Mouse (Mus musculus): Measurements from ENCODE around the gene Slc25a41. TPM values are rescaled to one million over a fixed set of nuclear protein-coding genes. Genes with fewer than 3 reads are reported as not detected.
"Not testable (repeated sequence)": the region's sequence is repeated elsewhere in the genome, so short reads cannot be mapped to it uniquely, and the experiment has no call there.

Slc25a41 gene
- polyA plus RNA-seq, 1 experiment from 2014 or later = not detected

GRCm38 (mm10) chr17:57063031-57063430 is 21.6 kb upstream of the Slc25a41 start:
- WGBS = 9% methylated on average over 8 of the region's 8 CpGs
- ATAC-seq (ENCODE audit: low FRiP score) = no peak
- peaks cover 32% of the 10 kb centered on the region for H3K27me3 ChIP-seq (replicated peaks)

GRCm38 (mm10) chr17:57062548-57062947 is 21.1 kb upstream of the Slc25a41 start:
- Histone ChIP-seq H3K27me3 (replicated peaks) (peaks cover 32% of the 10 kb centered on the region), H3K4me2 (peak overlapping the region; percentile 64), H3K36me3 (no peaks in the 10 kb centered on the region), H3K4me3 (replicated peaks) (peak overlapping the region; percentile 37), H3K4me1 (peaks cover 32% of the 10 kb centered on the region), H3K9me3 (replicated peaks) (no peaks in the 10 kb centered on the region), H3K27ac (replicated peaks) (no peak overlapping the region), H3K9ac (replicated peaks) (no peak overlapping the region)
- ATAC-seq (ENCODE audit: low FRiP score) = no peak
- WGBS = under 1% methylated on average over 22 of the region's 22 CpGs

More at GRCm38 (mm10) chr17:57063031-57063430, 21.6 kb upstream of the Slc25a41 start:
- Histone ChIP-seq H3K9ac (replicated peaks) (no peak overlapping the region), H3K36me3 (no peaks in the 10 kb centered on the region), H3K4me2 (no peak overlapping the region), H3K4me1 (peaks cover 30% of the 10 kb centered on the region), H3K9me3 (replicated peaks) (no peaks in the 10 kb centered on the region), H3K27ac (replicated peaks) (no peak overlapping the region), H3K4me3 (replicated peaks) (no peak overlapping the region)

- H3K4me3 ChIP-seq (replicated peaks) = peak overlapping the region; percentile 37
- peaks cover 4% of the 10 kb centered on the region; the same call in 1 of the 2 replicates for H3K36me3 ChIP-seq
- H3K9me3 ChIP-seq (replicated peaks) = no peaks in the 10 kb centered on the region
- no peak for ATAC-seq (ENCODE audit: low FRiP score)
- WGBS = under 1% methylated on average over 39 of the region's 39 CpGs
- H3K4me2 ChIP-seq = peak overlapping the region; percentile 64
- peaks cover 32% of the 10 kb centered on the region for H3K4me1 ChIP-seq
- H3K27me3 ChIP-seq (replicated peaks) = peaks cover 32% of the 10 kb centered on the region
- H3K9ac ChIP-seq (replicated peaks) = peak overlapping the region; percentile 15; the same call in 1 of the 2 replicates
- H3K27ac ChIP-seq (replicated peaks) = no peak overlapping the region
Measured at GRCm38 (mm10) chr17:57062011-57062521, 20.6 kb upstream of the Slc25a41 start.

- H3K9ac ChIP-seq (replicated peaks) = 0 out of 2 replicates have a peak overlapping the region, but pooled peaks have one; percentile 26
- H3K27me3 ChIP-seq (replicated peaks) = peaks cover 32% of the 10 kb centered on the region
- H3K27ac ChIP-seq (replicated peaks) = no peak overlapping the region
Measured at GRCm38 (mm10) chr17:57061069-57061468, 19.6 kb upstream of the Slc25a41 start.

GRCm38 (mm10) chr17:57060231-57060801 is 18.9 kb upstream of the Slc25a41 start:
- WGBS = under 1% methylated on average over 44 of the region's 44 CpGs
- peak overlapping the region; percentile 88 for H3K4me3 ChIP-seq (replicated peaks)
- H3K9ac ChIP-seq (replicated peaks) = peak overlapping the region; percentile 81
- peak overlapping the region; percentile 94 for H3K27ac ChIP-seq (replicated peaks)
- ATAC-seq (ENCODE audit: low FRiP score) = peak; percentile 92
- no peaks in the 10 kb centered on the region for H3K9me3 ChIP-seq (replicated peaks)
- H3K27me3 ChIP-seq (replicated peaks) = peaks cover 32% of the 10 kb centered on the region
- H3K36me3 ChIP-seq = peaks cover 17% of the 10 kb centered on the region
- peak overlapping the region; percentile 70 for H3K4me2 ChIP-seq
- peaks cover 32% of the 10 kb centered on the region for H3K4me1 ChIP-seq

More at GRCm38 (mm10) chr17:57061069-57061468, 19.6 kb upstream of the Slc25a41 start:
- WGBS = 33% methylated on average over 10 of the region's 10 CpGs
- Histone ChIP-seq H3K4me3 (replicated peaks) (peak overlapping the region; percentile 88), H3K36me3 (peaks cover 10% of the 10 kb centered on the region; the same call in 1 of the 2 replicates), H3K4me2 (peak overlapping the region; percentile 70), H3K9me3 (replicated peaks) (no peaks in the 10 kb centered on the region), H3K4me1 (peaks cover 32% of the 10 kb centered on the region)
- ATAC-seq (ENCODE audit: low FRiP score) = no peak

- Histone ChIP-seq H3K4me3 (replicated peaks) (peak within 1 kb of the TSS; percentile 88), H3K27ac (replicated peaks) (peak within 1 kb of the TSS; percentile 94), H3K9ac (replicated peaks) (peak within 1 kb of the TSS; percentile 81), H3K4me2 (peak within 1 kb of the TSS; percentile 70), H3K9me3 (replicated peaks) (no peaks in the 10 kb centered on the region), H3K27me3 (replicated peaks) (peaks cover 32% of the 10 kb centered on the region), H3K36me3 (peaks cover 25% of the 10 kb centered on the region), H3K4me1 (peaks cover 32% of the 10 kb centered on the region)
- peak; percentile 90 for ATAC-seq (ENCODE audit: low FRiP score)
- under 1% methylated on average over 34 of the region's 45 CpGs for WGBS
Measured at GRCm38 (mm10) chr17:57059486-57059977, 18.1 kb upstream of the Slc25a41 start, which contains the start of gene Slc25a23. Gene Slc25a23, minus strand, starts transcription at chr17:57059863.

- Histone ChIP-seq H3K27ac (replicated peaks) (peak within 1 kb of the TSS; percentile 94), H3K27me3 (replicated peaks) (peaks cover 28% of the 10 kb centered on the region), H3K4me2 (peak within 1 kb of the TSS; percentile 70), H3K9ac (replicated peaks) (peak within 1 kb of the TSS; percentile 81), H3K36me3 (peaks cover 29% of the 10 kb centered on the region), H3K4me3 (replicated peaks) (peak within 1 kb of the TSS; percentile 88), H3K4me1 (peaks cover 32% of the 10 kb centered on the region), H3K9me3 (replicated peaks) (no peaks in the 10 kb centered on the region)
- WGBS = under 1% methylated on average over 17 of the region's 22 CpGs
- peak; percentile 16 for ATAC-seq (ENCODE audit: low FRiP score)
Measured at GRCm38 (mm10) chr17:57058891-57059485, 17.5 kb upstream of the Slc25a41 start, which contains the start of gene Crb3. Gene Crb3, plus strand, starts transcription at chr17:57059105.

- Histone ChIP-seq H3K36me3 (peaks cover 52% of the 10 kb centered on the region), H3K4me2 (no peak overlapping the region), H3K27ac (replicated peaks) (no peak overlapping the region), H3K9me3 (replicated peaks) (no peaks in the 10 kb centered on the region), H3K4me1 (peaks cover 21% of the 10 kb centered on the region), H3K4me3 (replicated peaks) (no peak overlapping the region), H3K9ac (replicated peaks) (no peak overlapping the region), H3K27me3 (replicated peaks) (peaks cover 3% of the 10 kb centered on the region)
- 87% methylated on average over 3 of the region's 3 CpGs for whole genome bisulfite sequencing
- no peak for ATAC-seq (ENCODE audit: low FRiP score)
Measured at GRCm38 (mm10) chr17:57056246-57056645, 14.8 kb upstream of the Slc25a41 start.

GRCm38 (mm10) chr17:57051679-57052078 is 10.2 kb upstream of the Slc25a41 start:
- H3K4me1 ChIP-seq; H3K9me3 ChIP-seq (replicated peaks); H3K4me3 ChIP-seq (replicated peaks); H3K27ac ChIP-seq (replicated peaks); H3K9ac ChIP-seq (replicated peaks); H3K4me2 ChIP-seq; ATAC-seq (ENCODE audit: low FRiP score); H3K27me3 ChIP-seq (replicated peaks): not testable (repeated sequence)
- 91% methylated on average over 4 of the region's 4 CpGs for WGBS
- H3K36me3 ChIP-seq = peaks cover 77% of the 10 kb centered on the region

GRCm38 (mm10) chr17:57048816-57049215 is 7.4 kb upstream of the Slc25a41 start:
- Histone ChIP-seq H3K4me1 (no peaks in the 10 kb centered on the region), H3K27ac (replicated peaks) (no peak overlapping the region), H3K9me3 (replicated peaks) (no peaks in the 10 kb centered on the region), H3K4me2 (no peak overlapping the region), H3K27me3 (replicated peaks) (no peaks in the 10 kb centered on the region), H3K9ac (replicated peaks) (no peak overlapping the region), H3K36me3 (peaks cover 69% of the 10 kb centered on the region), H3K4me3 (replicated peaks) (no peak overlapping the region)
- WGBS = 97% methylated on average over 3 of the region's 3 CpGs
- no peak for ATAC-seq (ENCODE audit: low FRiP score)

- no peak overlapping the region for H3K9ac ChIP-seq (replicated peaks)
- peaks cover 55% of the 10 kb centered on the region for H3K36me3 ChIP-seq
- H3K27me3 ChIP-seq (replicated peaks) = no peaks in the 10 kb centered on the region
- no peaks in the 10 kb centered on the region for H3K9me3 ChIP-seq (replicated peaks)
- WGBS = 38% methylated on average over 5 of the region's 5 CpGs
- H3K4me1 ChIP-seq = no peaks in the 10 kb centered on the region
- no peak overlapping the region for H3K27ac ChIP-seq (replicated peaks)
- no peak overlapping the region for H3K4me2 ChIP-seq
- ATAC-seq (ENCODE audit: low FRiP score) = no peak
- no peak overlapping the region for H3K4me3 ChIP-seq (replicated peaks)
Measured at GRCm38 (mm10) chr17:57047406-57047805, 6.0 kb upstream of the Slc25a41 start.

Data from neural tube, embryonic 15.5 days (tissue).